16 mouse cellular contexts compared by ENCODE assay signal in the genomic region with DNA sequence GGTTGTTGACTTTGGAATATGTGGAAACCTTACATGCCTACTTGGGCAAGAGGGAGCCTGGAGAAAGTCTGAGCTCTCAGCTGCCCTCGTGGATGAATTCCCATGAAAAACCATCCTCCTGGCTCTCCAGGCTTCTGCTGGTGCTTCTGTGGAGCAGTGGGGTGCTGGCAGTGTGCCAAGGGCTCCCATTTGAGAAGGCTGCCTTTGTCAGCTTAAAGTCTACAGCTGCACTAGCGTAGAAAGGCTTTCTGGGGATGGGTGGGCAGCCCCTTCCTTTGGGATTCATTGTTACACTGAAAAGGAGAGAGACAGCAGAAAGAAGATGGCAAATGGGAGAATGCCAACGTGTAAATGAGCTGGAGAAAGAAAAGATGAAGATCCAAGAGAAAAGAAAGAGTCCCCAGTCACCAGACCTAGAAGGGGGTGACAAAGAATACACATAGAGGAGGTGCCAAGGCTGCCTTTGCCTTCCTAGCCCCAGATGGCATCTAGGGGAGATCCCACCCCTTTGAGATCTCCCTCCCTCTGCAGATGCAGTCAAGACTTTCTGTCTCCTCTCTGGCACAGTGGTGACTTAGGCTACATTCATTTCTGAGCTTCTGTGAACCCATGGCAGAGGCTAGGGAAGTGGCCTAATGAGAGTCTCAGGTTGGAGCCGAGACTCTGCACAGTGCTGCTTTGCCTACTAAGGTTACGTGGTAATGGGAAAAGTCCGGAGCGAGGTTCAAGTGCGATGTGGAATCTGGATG.
DNase-seq lines count a peak whose midpoint lies in the region; ATAC-seq and TF ChIP-seq lines count a peak whose summit lies in the region.
"Had no signal": no experiment of that assay in that cellular context is flagged by ENCODE, and none has a peak within 500 bp of the region (broad histone marks: within the 10 kb centered on the region; RNA-seq: fewer than 3 reads in every experiment).

No protein-coding gene starts in this region.

- H3K9me3 ChIP-seq in forebrain, embryonic 14.5 days (replicated peaks; ENCODE audit: control insufficient read depth, low read length): no peaks in the 10 kb centered on the region
- H3K9me3 ChIP-seq in forebrain, embryonic 10.5 days: no peaks in the 10 kb centered on the region
- no peaks in the 10 kb centered on the region for H3K9me3 ChIP-seq in liver, embryonic 11.5 days (ENCODE audit: control insufficient read depth, low read length)
- H3K9me3 ChIP-seq: G1E; limb, embryonic 15.5 days had no signal

- no peak for TF ChIP-seq POLR2A in liver, adult 2 months (IDR thresholded peaks at IDR 0.05; ENCODE audit: extremely low read depth, insufficient read depth, low read length)

- H3K36me3 ChIP-seq in forebrain, embryonic 14.5 days (ENCODE audit: control insufficient read depth, insufficient read depth, low read length): no peaks in the 10 kb centered on the region
- H3K36me3 ChIP-seq in forebrain, embryonic 10.5 days (replicated peaks): no peaks in the 10 kb centered on the region
- no peaks in the 10 kb centered on the region for H3K36me3 ChIP-seq in liver, adult 2 months (ENCODE audit: control insufficient read depth, insufficient read depth, low read length)
- H3K36me3 ChIP-seq in liver, embryonic 11.5 days (ENCODE audit: control insufficient read depth, insufficient read depth, low read length): no peaks in the 10 kb centered on the region
- H3K36me3 ChIP-seq: G1E; limb, embryonic 15.5 days had no signal

- H3K79me2 ChIP-seq in liver, adult 2 months (ENCODE audit: control insufficient read depth, insufficient read depth, low read length): no peaks in the 10 kb centered on the region

- H3K9ac ChIP-seq in forebrain, embryonic 14.5 days (ENCODE audit: low read length): no peak overlapping the region
- no peak overlapping the region for H3K9ac ChIP-seq in liver, adult 2 months (ENCODE audit: low read depth, low read length)
- H3K9ac ChIP-seq in liver, embryonic 11.5 days (ENCODE audit: low read depth, low read length): no peak overlapping the region
- H3K9ac ChIP-seq: limb, embryonic 15.5 days had no signal

- no peaks in the 10 kb centered on the region for H3K27me3 ChIP-seq in forebrain, embryonic 14.5 days (replicated peaks; ENCODE audit: control insufficient read depth, insufficient read depth, low read length)
- no peaks in the 10 kb centered on the region for H3K27me3 ChIP-seq in forebrain, embryonic 10.5 days (ENCODE audit: poor library complexity, severe bottlenecking)
- H3K27me3 ChIP-seq in liver, adult 2 months (ENCODE audit: control insufficient read depth, insufficient read depth, low read length): no peaks in the 10 kb centered on the region
- H3K27me3 ChIP-seq in liver, embryonic 11.5 days (replicated peaks; ENCODE audit: control insufficient read depth, insufficient read depth, low read length): no peaks in the 10 kb centered on the region
- H3K27me3 ChIP-seq: limb, embryonic 15.5 days had no signal

- peak; percentile 69 for DNase-seq in forebrain, embryonic 14.5 days (ENCODE audit: low spot score)
- DNase-seq in forebrain, embryonic 10.5 days (ENCODE audit: extremely low spot score, low spot score): no peak
- DNase-seq in liver, adult 2 months (ENCODE audit: extremely low read depth, low read depth, low spot score): peak; percentile 6
- DNase-seq in liver, embryonic 11.5 days (ENCODE audit: low spot score): no peak
- DNase-seq in right cerebral cortex, postnatal 4 days: peak; percentile 45
- DNase-seq in right cerebral cortex, postnatal 25 days: no peak
- no peak for DNase-seq in c-Kit-positive CD71-positive TER-119-positive erythroid progenitor cells, embryonic 14.5 days (ENCODE audit: low spot score)
- DNase-seq: adrenal gland, postnatal 10 days; gastrocnemius, adult 2 months; heart, postnatal 36 days; kidney, adult 18-20 months; kidney, postnatal 4 days; thymus, adult 18-20 months had no signal

- H3K4me2 ChIP-seq in forebrain, embryonic 14.5 days (ENCODE audit: low read length): no peak overlapping the region
- H3K4me2 ChIP-seq in liver, embryonic 11.5 days: no peak overlapping the region
- H3K4me2 ChIP-seq: limb, embryonic 15.5 days had no signal

- WGBS in forebrain, embryonic 14.5 days: 70% methylated on average over 8 of the region's 8 CpGs
- 86% methylated on average over 8 of the region's 8 CpGs for WGBS in forebrain, embryonic 10.5 days
- WGBS in liver, adult 2 months: 78% methylated on average over 8 of the region's 8 CpGs
- WGBS in liver, embryonic 11.5 days: 72% methylated on average over 8 of the region's 8 CpGs

- H3K27ac ChIP-seq in forebrain, embryonic 14.5 days (ENCODE audit: low read depth, low read length): no peak overlapping the region; the same call in 1 of the 2 replicates
- no peak overlapping the region for H3K27ac ChIP-seq in forebrain, embryonic 10.5 days
- no peak overlapping the region for H3K27ac ChIP-seq in liver, adult 2 months (replicated peaks; ENCODE audit: insufficient read depth, low read depth, low read length)
- no peak overlapping the region for H3K27ac ChIP-seq in liver, embryonic 11.5 days (ENCODE audit: low read depth, low read length)
- H3K27ac ChIP-seq: gastrocnemius, adult 2 months; limb, embryonic 15.5 days had no signal

- TF ChIP-seq CTCF in liver, adult 2 months (IDR thresholded peaks at IDR 0.05; ENCODE audit: low read depth, low read length): no peak

- no peaks in the 10 kb centered on the region for H3K4me1 ChIP-seq in forebrain, embryonic 14.5 days (ENCODE audit: control insufficient read depth, insufficient read depth, low read length)
- no peaks in the 10 kb centered on the region for H3K4me1 ChIP-seq in forebrain, embryonic 10.5 days
- H3K4me1 ChIP-seq in liver, adult 2 months (ENCODE audit: control insufficient read depth, insufficient read depth, low read length): no peaks in the 10 kb centered on the region
- no peaks in the 10 kb centered on the region for H3K4me1 ChIP-seq in liver, embryonic 11.5 days (replicated peaks; ENCODE audit: control insufficient read depth, insufficient read depth, low read length)
- H3K4me1 ChIP-seq: limb, embryonic 15.5 days had no signal

- peak; percentile 80 for ATAC-seq in forebrain, embryonic 14.5 days
- ATAC-seq in liver, embryonic 11.5 days (replicated peaks; ENCODE audit: low FRiP score): no peak

- H3K4me3 ChIP-seq in forebrain, embryonic 14.5 days (ENCODE audit: low read depth, low read length): no peak overlapping the region
- H3K4me3 ChIP-seq in forebrain, embryonic 10.5 days: no peak overlapping the region
- H3K4me3 ChIP-seq in liver, adult 2 months (ENCODE audit: insufficient read depth, low read depth, low read length): no peak overlapping the region
- H3K4me3 ChIP-seq in liver, embryonic 11.5 days (ENCODE audit: low read depth, low read length): no peak overlapping the region
- H3K4me3 ChIP-seq: erythroblast, embryonic 14.5 days; gastrocnemius, adult 2 months; limb, embryonic 15.5 days had no signal

Comparison
In these comparisons a context has a peak if more than half of its experiments do, and no peak if none do; other contexts are left out.
1. DNase-seq: peak in forebrain, embryonic 14.5 days (single experiment), liver, adult 2 months (single experiment) and right cerebral cortex, postnatal 4 days (single experiment); none in forebrain, embryonic 10.5 days (single experiment), liver, embryonic 11.5 days (single experiment), right cerebral cortex, postnatal 25 days (single experiment) and c-Kit-positive CD71-positive TER-119-positive erythroid progenitor cells, embryonic 14.5 days (single experiment).